Mouse (Mus musculus) activated CD4-positive, CD25-positive, alpha-beta regulatory T cell, adult 4 months (primary cell): ENCODE measurements around the gene Olfr69. TPM values are rescaled to one million over a fixed set of nuclear protein-coding genes. Genes with fewer than 3 reads are reported as not detected.
"Not testable (repeated sequence)": the region's sequence is repeated elsewhere in the genome, so short reads cannot be mapped to it uniquely, and the experiment has no call there.

Source experiments
- ATAC-seq: one replicate; pipeline ENCODE4 v1.8.0; 2017
- polyA plus RNA-seq, 2 experiments: library from polyadenylated mRNA; unstranded; fragments of 100-300 nt; shearing (Covaris generic); gene quantifications; one replicate each; pipeline ENCODE4 v1.2.1; 2017

Olfr69 gene
- polyA plus RNA-seq, result not detected

- no peak for ATAC-seq
Measured at GRCm38 (mm10) chr7:103771494-103771893, at the start of gene Olfr69. Olfr69 (minus strand) TSS chr7:103771594.

GRCm38 (mm10) chr7:103815085-103815484, 43.7 kb upstream of the Olfr69 start:
- not testable (repeated sequence) for ATAC-seq

GRCm38 (mm10) chr7:103813766-103814165, 42.4 kb upstream of the Olfr69 start, which contains the start of gene Hbb-bt:
Hbb-bt (minus strand) TSS chr7:103813996.
- no peak for ATAC-seq

- not testable (repeated sequence) for ATAC-seq
Measured at GRCm38 (mm10) chr7:103813152-103813551, 41.8 kb upstream of the Olfr69 start.

- ATAC-seq, result no peak
Measured at GRCm38 (mm10) chr7:103812174-103812573, 40.8 kb upstream of the Olfr69 start.

- no peak for ATAC-seq
Measured at GRCm38 (mm10) chr7:103811223-103811845, 39.9 kb upstream of the Olfr69 start.

- no peak for ATAC-seq
Measured at GRCm38 (mm10) chr7:103810746-103811145, 39.4 kb upstream of the Olfr69 start.

GRCm38 (mm10) chr7:103810296-103810695, 38.9 kb upstream of the Olfr69 start:
- ATAC-seq, result no peak

- ATAC-seq, result no peak
Measured at GRCm38 (mm10) chr7:103809801-103810155, 38.4 kb upstream of the Olfr69 start.

GRCm38 (mm10) chr7:103808971-103809800, 37.8 kb upstream of the Olfr69 start:
- ATAC-seq, result no peak

GRCm38 (mm10) chr7:103808120-103808519, 36.7 kb upstream of the Olfr69 start:
- not testable (repeated sequence) for ATAC-seq

GRCm38 (mm10) chr7:103806856-103807255, 35.5 kb upstream of the Olfr69 start:
- ATAC-seq, result no peak

GRCm38 (mm10) chr7:103792669-103793388, 21.4 kb upstream of the Olfr69 start:
- ATAC-seq, result no peak

GRCm38 (mm10) chr7:103791721-103792120, 20.3 kb upstream of the Olfr69 start, which contains the start of gene Olfr67:
Olfr67 (minus strand) TSS chr7:103791821.
- no peak for ATAC-seq

- ATAC-seq, result no peak
Measured at GRCm38 (mm10) chr7:103779598-103779997, 8.2 kb upstream of the Olfr69 start, which contains the start of gene Olfr68. Olfr68 (minus strand) TSS chr7:103779698.

GRCm38 (mm10) chr7:103777652-103778051, 6.3 kb upstream of the Olfr69 start:
- not testable (repeated sequence) for ATAC-seq

- ATAC-seq, result not testable (repeated sequence)
Measured at GRCm38 (mm10) chr7:103767687-103768086, 3.7 kb downstream of the Olfr69 start.

GRCm38 (mm10) chr7:103762212-103762611, 9.2 kb downstream of the Olfr69 start:
- ATAC-seq, result not testable (repeated sequence)

GRCm38 (mm10) chr7:103757233-103757632, 14.2 kb downstream of the Olfr69 start, which contains the start of gene Olfr630:
Olfr630 (minus strand) TSS chr7:103757333.
- ATAC-seq, result no peak

GRCm38 (mm10) chr7:103744843-103745242, 26.6 kb downstream of the Olfr69 start, which contains the start of gene Olfr629:
Olfr629 (minus strand) TSS chr7:103744943.
- ATAC-seq, result no peak

- ATAC-seq, result no peak
Measured at GRCm38 (mm10) chr7:103730074-103730473, 41.3 kb downstream of the Olfr69 start, which contains the start of gene Olfr628. Olfr628 (plus strand) TSS chr7:103730374.

GRCm38 (mm10) chr7:103716398-103716797, 55.0 kb downstream of the Olfr69 start:
- not testable (repeated sequence) for ATAC-seq
